Mouse (Mus musculus): ENCODE measurements around the gene Tceanc2. TPM values are rescaled to one million over a fixed set of nuclear protein-coding genes. Genes with fewer than 3 reads are reported as not detected.

Tceanc2 gene
- 10 to 100 TPM; 10.9 to 13.0 TPM for total RNA-seq (2021)
- long read RNA-seq, experiment 1, full-length matches to known transcripts: 5 of 6 reads
- long read RNA-seq, experiment 1, partial matches to known transcripts: 0 of 6 reads
- long read RNA-seq, experiment 1, other reads (novel, unspliced or antisense): 1 of 6 reads
- long read RNA-seq, experiment 2, full-length matches to known transcripts: 8 of 8 reads
- long read RNA-seq, experiment 2, partial matches to known transcripts: 0 of 8 reads
- long read RNA-seq, experiment 2, other reads (novel, unspliced or antisense): 0 of 8 reads

DNA sequence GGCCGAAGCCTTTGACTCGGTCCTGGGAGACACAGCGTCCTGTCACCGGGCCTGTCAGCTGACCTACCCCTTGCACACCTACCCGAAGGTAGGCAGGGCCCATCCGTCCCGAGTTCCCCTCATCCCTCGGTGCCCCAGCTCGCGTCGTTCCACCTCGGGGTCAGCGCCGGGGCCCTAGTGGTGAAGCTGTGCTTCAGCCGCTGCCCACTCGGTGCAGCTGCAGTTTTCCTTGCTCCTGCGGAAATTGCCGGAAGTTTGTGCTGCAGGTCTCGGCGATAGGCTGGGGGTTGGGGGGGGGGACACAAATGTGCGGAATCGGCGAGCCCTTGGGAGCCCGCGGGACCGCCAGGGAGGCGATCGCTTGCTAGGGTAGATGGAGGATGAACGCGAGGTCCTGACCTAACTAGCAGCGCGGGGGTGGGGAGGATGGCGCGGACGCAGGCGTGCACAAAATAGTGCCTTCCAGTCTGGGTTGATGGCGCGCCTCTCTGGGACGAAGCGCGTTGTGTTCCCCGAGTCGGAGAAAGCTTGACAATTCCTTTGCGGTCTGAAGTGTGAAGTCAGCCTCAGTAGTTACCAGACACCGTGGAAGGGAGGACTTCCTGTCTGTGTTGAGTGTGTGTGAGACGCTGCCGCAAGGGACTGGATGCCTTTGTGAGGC is at the start of gene Tceanc2:
Tceanc2 (minus strand) TSS at position 287 of the 661 bp plus-strand sequence.
- peak; percentile 15 for DNase-seq (ENCODE audit: low spot score)

DNA sequence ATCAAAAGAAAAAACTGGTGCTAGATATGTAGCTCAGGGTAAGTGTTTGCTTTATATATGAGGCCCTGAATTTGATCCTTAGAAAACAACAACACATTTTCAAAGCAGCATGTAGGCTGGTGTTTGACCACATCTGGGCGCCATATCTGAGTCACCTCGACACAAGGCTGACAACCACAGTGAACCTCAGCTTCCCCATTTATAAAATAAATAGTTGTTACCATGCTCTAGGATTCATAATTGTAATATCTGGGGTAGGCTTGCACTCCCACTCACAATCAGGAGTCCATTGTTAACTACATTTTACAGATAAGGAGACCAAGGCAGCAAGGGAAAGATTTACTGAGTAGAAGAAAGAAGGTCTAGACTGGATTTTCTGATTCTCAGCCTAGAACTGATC is 47.4 kb upstream of the Tceanc2 start:
- DNase-seq (ENCODE audit: low spot score): no peak

DNA sequence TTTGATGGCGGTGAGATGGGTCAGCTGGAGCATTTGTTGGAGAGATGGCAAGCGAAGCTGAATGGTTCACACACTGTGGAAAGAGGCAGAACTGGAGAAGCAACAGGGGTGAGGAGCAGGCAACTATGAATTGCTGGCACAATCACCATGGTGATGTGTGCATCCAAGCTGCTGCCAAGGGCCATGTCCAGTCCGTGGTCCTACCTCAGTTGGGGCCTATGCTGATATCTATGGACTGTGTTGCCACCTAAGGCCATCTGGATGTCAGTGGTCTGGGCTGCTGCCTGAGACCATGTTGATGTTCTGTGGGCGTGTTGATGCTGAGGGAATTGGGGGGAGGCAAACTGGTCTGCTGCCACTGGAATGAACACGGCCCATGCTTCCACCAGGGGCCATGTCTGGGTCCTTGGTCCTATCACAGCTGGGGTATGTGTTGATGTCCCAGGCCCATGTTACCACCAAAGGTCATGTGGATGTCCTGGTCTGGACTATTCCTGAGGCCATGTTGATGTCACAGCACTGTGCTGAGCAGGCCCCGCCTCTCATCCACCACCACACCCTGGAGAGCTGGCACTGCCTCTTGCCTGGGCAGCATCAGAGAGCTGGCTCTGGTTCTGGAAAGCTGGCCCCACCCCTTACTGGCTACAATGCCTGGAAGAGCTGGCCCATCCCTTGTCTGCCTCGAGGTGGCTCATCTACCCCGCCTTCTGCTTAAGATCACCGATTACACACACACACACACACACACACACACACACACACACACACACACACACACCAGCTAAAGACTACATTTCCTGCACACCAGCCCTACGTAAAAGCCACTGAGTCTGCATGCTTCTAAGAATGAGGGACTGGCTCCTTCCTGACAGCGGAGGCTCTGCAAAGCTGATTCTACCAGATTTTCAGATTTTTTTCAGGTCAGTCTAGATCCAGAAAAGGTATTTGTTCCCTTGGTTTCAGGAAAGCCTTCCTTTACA is 44.6 kb upstream of the Tceanc2 start:
- peak; percentile 37 for DNase-seq (ENCODE audit: low spot score)

DNA sequence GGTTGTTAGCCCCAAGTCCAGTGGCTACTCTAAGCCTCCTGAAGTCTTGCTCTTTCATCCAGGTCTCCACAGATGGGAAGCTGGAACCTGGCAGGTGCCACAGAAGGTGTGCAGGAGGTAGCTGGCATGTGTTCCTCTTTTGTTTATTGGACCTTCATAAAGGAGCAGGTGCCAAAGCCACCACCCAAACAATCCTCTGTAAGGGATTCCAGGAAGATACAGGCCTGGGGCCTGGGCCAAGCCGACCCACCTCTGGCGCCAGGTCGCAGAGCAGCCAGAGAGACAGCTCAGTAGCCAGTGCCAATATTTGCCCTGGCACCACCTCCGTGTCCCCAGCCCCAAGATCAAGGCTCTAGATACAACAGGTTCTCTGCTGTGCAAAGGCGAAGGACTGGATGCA is 42.6 kb upstream of the Tceanc2 start:
- DNase-seq (ENCODE audit: low spot score): no peak

DNA sequence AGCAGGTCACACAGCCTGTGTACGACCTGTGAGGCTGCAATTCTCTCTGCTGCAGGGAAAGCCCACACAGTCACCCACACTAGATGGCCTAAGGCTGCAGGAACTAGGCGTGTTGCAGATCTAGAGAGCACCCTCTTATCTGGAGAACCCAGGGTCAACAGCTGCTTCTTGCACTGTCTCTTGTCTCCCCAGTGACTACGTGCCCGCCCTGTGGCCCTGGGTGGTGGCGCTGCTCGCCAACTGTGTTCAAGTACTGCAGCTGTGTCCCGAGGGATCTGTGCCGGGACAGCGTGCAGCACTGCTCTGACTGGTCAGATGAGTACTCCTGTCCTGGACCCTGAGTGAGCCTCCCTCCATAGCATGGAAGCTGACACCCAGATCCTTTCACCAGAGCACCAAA is 38.7 kb upstream of the Tceanc2 start:
- no peak for DNase-seq (ENCODE audit: low spot score)

DNA sequence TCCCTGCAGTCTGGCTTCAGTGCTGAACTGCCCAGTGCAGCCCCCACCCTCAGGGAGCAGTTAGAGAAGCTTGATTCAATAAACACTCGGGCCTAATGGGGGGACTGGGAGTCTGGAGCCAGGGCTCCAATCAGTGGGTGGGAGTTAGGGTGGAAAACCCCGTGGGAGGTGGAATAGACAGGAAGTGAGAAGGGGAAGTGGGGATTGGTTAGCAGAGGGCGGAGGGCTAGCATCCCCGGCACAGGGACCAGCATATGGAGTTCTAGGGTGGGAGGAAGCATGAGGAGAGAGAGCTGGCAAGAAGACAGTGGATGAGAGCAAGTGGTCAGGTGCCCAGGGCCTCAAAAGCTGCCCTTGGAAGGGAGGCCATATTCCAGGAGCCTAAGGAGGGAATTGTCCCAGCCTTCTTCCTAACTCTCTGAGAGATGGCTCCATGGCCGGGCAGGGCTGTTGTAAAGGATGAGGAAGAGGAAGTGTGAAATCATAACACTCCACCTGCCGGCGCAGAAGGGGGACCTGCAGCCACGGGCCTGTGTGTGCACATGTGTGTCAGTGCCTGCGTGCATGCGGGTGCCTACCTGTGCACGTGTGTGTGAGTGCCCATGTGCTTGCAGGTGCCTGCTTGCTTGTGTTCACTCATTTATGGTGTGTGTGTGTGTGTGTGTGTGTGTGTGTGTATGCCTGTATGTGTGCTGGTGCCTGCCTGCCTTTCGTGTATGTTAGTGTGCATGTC is 34.5 kb upstream of the Tceanc2 start:
- no peak for DNase-seq (ENCODE audit: low spot score)

DNA sequence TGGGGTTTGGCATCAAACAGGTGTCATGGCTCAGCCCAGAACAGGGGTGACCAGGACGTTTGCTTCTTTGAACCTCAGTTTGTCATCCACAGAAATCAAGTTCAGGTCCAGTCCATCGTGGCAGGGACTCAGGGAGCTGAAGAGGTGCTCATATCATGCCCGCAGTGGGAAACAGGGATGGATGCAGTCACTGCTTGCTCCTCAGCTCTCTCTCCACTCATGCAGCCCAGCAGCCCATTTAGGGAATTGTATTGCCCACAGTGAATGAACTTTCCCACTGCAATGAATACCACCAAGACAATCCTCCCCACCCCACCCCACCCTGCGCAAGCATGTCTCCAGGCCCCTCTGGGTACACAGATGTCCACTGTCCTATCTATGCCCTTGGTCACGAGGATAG is 33.0 kb upstream of the Tceanc2 start:
- DNase-seq (ENCODE audit: low spot score): no peak

DNA sequence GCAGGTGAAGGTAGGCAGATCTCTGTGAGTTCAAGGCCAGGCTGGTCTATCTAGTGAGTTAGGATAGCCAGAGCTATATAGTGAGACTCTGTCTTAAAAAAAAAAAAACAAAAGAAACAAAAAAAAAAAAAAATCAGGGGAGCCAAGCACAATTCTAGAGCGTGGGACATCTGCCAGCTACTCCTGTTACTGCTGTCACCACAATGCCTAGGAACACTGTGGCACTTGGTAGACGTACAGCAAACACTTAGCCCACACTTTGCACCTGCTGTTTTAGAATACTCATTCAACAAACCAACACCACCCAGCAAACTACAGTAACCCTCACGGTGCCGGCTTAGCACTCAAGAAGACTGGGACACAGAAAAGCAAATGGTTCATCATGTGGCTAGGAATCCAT is 32.5 kb upstream of the Tceanc2 start:
- DNase-seq (ENCODE audit: low spot score): no peak

DNA sequence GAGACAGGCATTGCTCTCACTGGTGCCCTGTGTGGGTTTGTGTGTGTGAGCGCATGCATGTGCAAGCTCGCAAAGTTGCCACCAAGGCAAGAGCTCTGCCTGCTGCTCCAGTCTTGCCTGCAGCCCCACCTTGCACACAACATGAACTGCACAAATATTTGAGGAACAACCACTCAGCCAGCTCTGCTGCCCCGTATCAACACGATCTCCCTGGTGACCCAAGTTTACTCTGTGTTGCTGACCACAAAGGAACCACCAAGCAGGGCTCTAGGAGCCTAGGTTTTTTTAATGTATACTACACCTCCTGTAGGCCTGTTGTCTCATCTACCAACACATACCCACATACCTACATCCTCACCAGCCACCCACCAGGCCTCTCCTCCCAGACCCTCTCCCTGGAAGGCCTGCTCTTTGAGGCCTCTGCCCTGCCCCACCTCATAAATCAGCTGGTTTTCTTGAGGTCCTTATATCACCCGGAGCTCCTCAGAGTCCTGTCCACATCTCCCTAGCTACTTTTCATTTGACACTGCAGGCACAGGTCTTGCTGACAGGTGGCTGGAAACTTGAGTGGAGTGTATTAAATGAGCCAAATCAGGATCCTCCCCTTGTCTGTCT is 31.7 kb upstream of the Tceanc2 start:
- DNase-seq (ENCODE audit: low spot score): no peak

DNA sequence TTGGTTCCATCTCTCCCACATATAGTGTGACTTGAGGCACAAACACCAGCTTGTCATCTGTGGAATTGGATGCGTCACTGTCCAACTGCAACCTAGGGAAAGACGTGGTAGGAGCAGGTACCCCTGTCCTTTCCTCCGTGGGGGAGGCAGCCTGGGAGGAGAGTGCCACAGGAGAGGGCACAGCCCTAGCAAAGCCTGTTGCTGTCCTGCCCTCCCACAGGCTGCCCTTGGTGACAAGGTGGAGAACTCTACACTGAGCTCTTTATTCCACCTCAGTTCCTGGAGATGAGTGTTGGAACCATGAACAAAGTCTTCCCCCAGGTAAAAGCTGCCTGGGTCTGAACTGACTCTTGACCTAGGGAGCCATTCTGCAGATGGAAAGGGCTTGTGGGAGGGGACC is 30.0 kb upstream of the Tceanc2 start, which contains the start of gene Ldlrad1:
Ldlrad1 (plus strand) TSS at position 301 of the 400 bp plus-strand sequence.
- no peak for DNase-seq (ENCODE audit: low spot score)

DNA sequence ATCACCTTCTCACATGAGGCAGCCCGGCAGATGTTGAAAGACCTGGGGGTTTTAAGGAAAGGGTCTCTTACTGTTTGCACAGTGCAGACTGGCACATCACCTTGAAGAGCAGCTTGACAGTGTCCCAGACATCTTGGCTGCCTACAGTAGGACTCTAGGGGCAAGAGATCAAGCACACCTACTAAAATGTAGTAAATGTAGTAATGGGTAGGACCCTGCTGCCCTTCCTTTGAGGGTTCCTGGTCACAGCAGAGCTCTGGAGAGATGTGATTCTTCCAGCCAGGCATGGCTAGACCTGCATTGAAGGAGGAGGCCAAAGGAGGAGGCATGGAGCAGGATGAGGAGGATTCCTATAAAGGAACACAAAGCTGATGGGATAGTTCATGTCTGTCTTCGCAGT is 28.1 kb upstream of the Tceanc2 start:
- DNase-seq (ENCODE audit: low spot score): no peak

DNA sequence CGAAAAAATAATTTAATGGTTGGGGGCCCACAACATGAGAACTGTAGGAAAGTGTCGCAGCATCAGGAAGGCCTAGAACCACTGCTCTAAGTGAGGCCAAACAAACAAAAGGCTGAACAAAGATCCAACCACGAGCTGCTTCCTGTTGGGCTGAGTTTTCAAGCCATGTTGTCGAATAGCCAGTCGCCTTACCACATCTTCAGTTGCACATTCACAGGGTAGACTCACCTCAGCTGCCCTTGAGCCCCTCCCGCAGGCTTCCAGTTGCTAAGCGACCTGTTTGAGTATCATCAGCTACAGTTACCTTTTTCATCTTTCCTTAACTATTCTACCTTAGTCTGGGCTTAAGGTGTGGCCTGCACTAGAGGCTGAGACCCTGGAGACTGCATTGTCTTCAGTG is 24.1 kb upstream of the Tceanc2 start:
- no peak for DNase-seq (ENCODE audit: low spot score)

DNA sequence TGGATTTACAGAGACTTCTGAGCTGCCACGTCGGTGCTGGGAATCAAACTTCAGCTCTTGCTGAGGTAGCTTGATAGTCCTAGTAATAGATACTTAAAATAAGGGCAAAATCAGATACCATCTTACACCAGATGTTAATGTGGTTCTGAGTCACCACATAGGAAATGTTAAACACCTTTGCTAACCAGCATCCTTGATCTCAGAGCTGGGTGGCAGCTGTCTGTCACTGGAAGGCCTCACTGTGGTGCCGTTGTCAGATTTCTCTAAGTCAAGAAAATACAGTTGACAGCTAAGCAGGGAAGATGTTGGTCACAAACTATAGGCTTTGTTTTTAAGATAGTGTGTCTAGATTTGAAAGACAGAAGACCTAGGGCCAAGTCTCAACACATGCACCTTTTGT is 22.9 kb upstream of the Tceanc2 start:
- no peak for DNase-seq (ENCODE audit: low spot score)

DNA sequence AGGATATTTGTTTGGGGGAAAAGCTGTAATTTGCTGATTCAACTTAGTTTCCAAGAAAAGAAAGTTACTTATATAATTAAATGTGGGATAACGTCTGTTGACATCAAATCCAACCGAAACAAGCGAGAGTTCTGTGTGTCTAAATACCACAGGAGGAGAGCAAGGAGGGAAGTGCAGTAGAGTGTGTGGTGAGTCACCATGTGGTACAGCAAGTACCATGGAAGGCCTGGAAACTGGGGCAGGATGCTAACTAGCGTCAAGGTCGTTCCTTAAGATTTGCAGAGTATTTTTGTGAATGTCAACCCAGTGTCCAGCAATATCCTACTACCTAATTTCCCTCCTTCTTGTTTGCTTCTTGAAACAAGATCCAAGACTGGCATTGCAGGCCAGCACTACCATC is 19.2 kb upstream of the Tceanc2 start:
- no peak for DNase-seq (ENCODE audit: low spot score)

DNA sequence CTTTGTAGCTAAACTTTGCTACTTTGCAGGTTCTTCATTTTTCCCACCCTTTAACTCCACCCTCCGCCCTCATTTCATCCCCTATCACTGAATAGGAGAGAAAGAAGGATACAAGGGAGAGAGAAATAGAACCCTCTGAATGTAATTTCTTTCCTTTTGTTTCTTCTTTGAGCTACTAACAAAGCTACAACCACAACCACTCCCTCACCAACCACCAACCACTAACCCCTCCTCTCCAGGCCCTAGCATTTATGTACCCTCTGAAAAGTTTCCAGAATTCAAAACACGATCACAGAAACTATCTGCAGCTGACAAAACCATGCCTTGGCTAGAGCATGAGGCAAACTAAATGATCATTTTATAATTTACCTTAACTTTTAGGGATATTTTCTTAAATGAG is 17.5 kb upstream of the Tceanc2 start:
- DNase-seq (ENCODE audit: low spot score): no peak

DNA sequence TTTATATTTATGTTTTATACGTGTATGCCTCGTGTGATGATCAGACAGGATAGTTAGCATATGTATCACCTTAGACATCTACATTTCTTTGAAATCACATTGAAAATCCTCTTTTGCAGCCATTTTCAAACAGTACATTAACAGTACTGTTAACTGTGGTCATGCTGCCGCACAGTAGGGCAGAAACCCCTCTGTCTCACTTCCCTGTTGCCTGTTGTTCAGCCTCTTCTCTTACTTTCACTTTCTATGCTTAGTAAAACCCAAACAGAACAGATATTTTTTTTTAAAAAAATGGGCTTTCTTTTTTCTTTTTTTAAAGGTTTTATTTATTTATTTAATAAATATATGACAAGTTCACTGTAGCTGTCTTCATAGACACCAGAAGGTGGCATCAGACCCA is 14.9 kb upstream of the Tceanc2 start:
- no peak for DNase-seq (ENCODE audit: low spot score)

DNA sequence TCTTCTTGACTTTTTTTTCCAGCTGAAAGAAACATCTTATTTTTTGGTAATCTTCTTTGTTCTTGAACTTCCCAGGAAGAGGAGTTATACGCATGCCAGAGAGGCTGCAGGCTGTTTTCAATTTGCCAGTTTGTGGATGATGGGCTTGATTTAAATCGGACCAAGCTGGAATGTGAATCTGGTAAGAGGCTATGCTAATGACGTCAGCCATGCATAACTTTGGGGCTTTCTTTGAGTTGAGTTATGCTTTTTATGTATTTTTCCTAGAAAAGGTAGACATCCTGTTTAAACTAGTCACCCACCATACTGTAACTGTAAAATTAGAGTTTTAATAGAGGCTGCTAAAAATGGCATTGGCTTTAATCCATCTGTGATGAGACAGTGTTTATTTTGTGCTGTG is 6.8 kb upstream of the Tceanc2 start:
- no peak for DNase-seq (ENCODE audit: low spot score)

DNA sequence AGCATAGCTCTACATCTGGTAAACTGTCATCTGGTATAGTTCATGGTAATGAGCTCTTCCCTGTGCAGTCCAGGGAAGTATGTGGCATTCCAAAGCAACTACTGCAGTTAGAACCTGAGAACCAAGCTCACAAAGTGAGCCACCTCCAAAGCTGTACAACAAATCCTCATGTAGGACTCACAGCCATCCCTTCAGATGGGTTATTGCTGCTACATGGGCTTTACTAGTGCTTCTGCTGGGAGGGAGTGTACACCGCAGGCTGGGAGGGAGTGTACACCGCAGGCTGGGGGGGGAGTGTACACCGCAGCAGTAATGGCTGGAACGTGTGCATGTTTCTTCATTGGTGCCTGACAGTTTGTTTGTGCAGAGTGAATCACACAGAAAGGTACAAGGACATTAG is 4.3 kb upstream of the Tceanc2 start:
- no peak for DNase-seq (ENCODE audit: low spot score)

DNA sequence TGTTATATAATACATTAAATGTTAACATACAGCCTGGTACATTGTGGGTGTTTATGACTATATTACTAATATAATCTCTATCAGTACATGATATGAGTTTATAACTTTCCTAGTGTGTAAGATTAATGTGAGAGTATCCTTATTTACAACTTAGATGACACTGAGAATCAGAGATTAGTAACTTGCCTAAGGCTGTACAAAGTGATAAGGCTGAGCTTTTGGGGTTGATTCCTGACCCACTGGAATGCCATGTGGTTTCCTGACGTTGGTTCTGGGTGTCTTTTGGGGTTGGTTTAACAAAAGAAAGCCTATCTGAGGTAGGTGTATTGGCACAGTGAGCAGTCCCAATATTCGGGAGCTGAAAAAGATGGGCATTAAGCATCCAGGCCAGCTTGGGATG is 3.9 kb upstream of the Tceanc2 start:
- DNase-seq (ENCODE audit: low spot score): no peak

DNA sequence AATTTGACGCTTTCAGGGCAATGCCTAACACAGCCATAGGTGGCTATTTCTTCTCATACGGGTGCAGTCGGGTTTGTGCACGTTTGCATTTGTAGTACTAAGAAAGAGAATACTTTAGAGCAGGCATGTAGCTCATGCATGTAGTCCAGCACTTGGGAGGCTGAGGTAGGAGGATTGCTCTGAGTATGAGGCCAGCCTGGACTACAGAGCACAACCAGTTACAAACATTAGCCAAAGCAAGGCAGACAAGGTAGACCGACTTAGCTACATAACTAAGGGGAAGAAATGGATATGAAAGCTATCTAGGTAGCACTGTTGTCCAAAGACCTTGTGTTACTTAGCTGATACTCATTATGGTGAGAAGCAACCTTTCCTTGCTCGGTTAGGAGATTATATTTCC is 3.0 kb upstream of the Tceanc2 start:
- DNase-seq (ENCODE audit: low spot score): no peak

DNA sequence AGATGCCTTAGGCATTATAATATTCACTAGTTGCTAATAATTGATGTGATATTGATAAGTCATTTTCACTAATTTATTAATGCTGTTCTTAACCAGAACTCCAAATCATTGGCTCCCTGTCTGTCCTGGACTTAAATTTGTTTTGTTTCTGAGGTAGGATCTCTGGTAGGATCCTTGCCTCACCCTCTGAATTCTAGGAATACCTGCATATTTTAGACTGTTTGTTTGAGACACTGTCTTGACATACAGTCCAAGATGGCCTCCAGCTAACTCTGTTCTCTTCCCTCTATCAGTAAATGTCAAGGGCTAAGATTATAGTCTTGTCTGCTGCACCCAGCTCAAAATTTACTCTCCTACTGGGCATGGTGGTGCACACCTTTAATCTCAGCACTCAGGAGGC is 1.8 kb upstream of the Tceanc2 start:
- no peak for DNase-seq (ENCODE audit: low spot score)
